Mouse (Mus musculus) spleen, adult 2 months (tissue): ENCODE results near the gene Rergl.

ENCODE experiments used
- CTCF ChIP-seq: fragments of 200-500 bp; IDR thresholded peaks from 2 replicates; pipeline ENCODE4 v1.5.1; 2011; ENCODE audit warnings: mild to moderate bottlenecking, inconsistent platforms; ENCODE audit not compliant: insufficient read depth, insufficient read length, insufficient replicate concordance; ENCODE audit errors: extremely low read depth
- POLR2A ChIP-seq: fragments of 200-500 bp; IDR thresholded peaks from 2 replicates; pipeline ENCODE4 v1.6.1; 2011; ENCODE audit warnings: low read depth, low read length, inconsistent platforms

DNA sequence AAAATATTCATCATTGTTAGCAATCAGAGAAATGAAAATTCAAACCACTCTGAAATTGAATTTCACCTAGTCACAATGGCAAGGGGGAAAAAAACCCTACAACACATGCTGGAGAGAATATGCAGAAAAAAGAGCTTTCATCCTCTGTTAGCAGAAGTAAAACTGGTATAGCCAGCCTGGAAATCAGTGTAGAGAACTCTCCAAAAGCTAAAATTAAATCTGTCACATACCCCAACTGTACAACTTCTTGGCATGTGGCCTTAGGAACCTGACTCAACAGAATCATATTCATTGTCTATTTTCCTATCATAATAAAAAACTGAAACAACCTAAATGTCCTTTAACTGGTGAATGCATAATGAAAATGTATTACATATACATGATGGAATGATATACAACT lies 22.0 kb downstream of the Rergl start:
- no peak for TF ChIP-seq CTCF
- no peak for TF ChIP-seq POLR2A
